Mouse (Mus musculus) forebrain, embryonic 14.5 days (tissue): Measurements from ENCODE around the gene Gm36210. TPM values are rescaled to one million over a fixed set of nuclear protein-coding genes. Genes with fewer than 3 reads are reported as not detected.

Experiments
- ATAC-seq: fragments of 200-750 bp; cut with Nextera tagmentation; 2 replicates; pipeline ENCODE4 v1.8.0; 2017; ENCODE audit warnings: mild to moderate bottlenecking, moderate library complexity
- DNase-seq: peaks from one replicate; pipeline ENCODE4 v3.0.0-alpha.2; 2015; ENCODE audit warnings: low spot score
- H3K27ac ChIP-seq: fragments of 300-500 bp; sonication (generic); 2 replicates; pipeline ENCODE4 v1.5.1; 2014; ENCODE audit warnings: low read depth, mild to moderate bottlenecking, control low read depth, low read length, moderate library complexity
- H3K27me3 ChIP-seq: fragments of 300-500 bp; sonication (generic); replicated peaks from 2 replicates; pipeline ENCODE4 v1.6.1; 2014; ENCODE audit warnings: low read length, control low read depth, mixed read lengths; ENCODE audit not compliant: control insufficient read depth, insufficient read depth
- H3K36me3 ChIP-seq: fragments of 300-500 bp; sonication (generic); 2 replicates; pipeline ENCODE4 v1.6.1; 2014; ENCODE audit warnings: low read length, control low read depth; ENCODE audit not compliant: control insufficient read depth, insufficient read depth
- H3K4me1 ChIP-seq: fragments of 300-500 bp; sonication (generic); 2 replicates; pipeline ENCODE4 v1.6.1; 2014; ENCODE audit warnings: antibody characterized with exemption, low read length, control low read depth; ENCODE audit not compliant: control insufficient read depth, insufficient read depth
- H3K4me2 ChIP-seq: fragments of 300-500 bp; sonication (generic); 2 replicates; pipeline ENCODE4 v1.6.1; 2014; ENCODE audit warnings: mild to moderate bottlenecking, control low read depth, low read length
- H3K4me3 ChIP-seq: fragments of 300-500 bp; sonication (generic); 2 replicates; pipeline ENCODE4 v1.5.1; 2014; ENCODE audit warnings: low read depth, low read length, control low read depth
- H3K9ac ChIP-seq: fragments of 300-500 bp; sonication (generic); 2 replicates; pipeline ENCODE4 v1.6.1; 2014; ENCODE audit warnings: mild to moderate bottlenecking, low read length, control low read depth, moderate library complexity
- H3K9me3 ChIP-seq: fragments of 300-500 bp; sonication (generic); replicated peaks from 2 replicates; pipeline ENCODE4 v1.6.1; 2016; ENCODE audit warnings: low read length, control low read depth, mixed read lengths; ENCODE audit not compliant: control insufficient read depth
- WGBS: fragments of 180-500 bp; shearing (Covaris S2); extraction: QIAGEN DNeasy Blood & Tissue Kit; methylation state at CpG from one replicate; pipeline ENCODE4 v1.1.7; 2014; 5-methylcytosine and 5-hydroxymethylcytosine counted together
- polyA plus RNA-seq: library from polyadenylated mRNA; unstranded; fragments of >200 nt; fragmentation: Nextera tagmentation; extraction: Ambion mirVana; gene quantifications from 2 replicates; pipeline ENCODE4 v1.2.1, GENCODE M21; 2014

The Gm36210 gene
- polyA plus RNA-seq, 1 experiment from 2014 or later: 0.44 TPM

DNA sequence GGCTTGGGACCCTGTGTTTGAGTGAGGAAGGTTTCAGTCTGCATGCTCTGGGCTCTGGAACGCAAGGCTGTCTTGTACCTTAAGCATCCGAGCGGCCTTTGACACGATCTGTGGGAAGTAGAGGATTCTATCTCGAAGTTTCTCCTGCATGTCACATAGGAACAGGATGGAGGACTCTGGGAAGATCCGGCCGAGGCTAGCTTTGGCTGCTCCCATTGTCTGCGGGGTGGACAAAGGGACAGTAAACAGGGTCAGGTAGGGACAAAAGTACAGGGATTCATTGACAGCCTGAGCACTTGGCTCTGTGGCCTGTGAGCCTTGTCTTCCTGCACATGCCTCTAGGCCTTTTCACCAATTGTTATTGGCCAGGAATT lies 55.0 kb downstream of the Gm36210 start:
- no peaks in the 10 kb centered on the region for H3K36me3 ChIP-seq
- H3K4me3 ChIP-seq: no peak overlapping the region
- no peak for DNase-seq
- H3K4me2 ChIP-seq: no peak overlapping the region
- WGBS: 66% methylated on average over 8 of the region's 8 CpGs
- no peak overlapping the region for H3K27ac ChIP-seq
- no peak for ATAC-seq
- H3K9me3 ChIP-seq: no peaks in the 10 kb centered on the region
- H3K27me3 ChIP-seq: no peaks in the 10 kb centered on the region; the same call in 1 of the 2 replicates
- H3K4me1 ChIP-seq: no peaks in the 10 kb centered on the region
- H3K9ac ChIP-seq: no peak overlapping the region

DNA sequence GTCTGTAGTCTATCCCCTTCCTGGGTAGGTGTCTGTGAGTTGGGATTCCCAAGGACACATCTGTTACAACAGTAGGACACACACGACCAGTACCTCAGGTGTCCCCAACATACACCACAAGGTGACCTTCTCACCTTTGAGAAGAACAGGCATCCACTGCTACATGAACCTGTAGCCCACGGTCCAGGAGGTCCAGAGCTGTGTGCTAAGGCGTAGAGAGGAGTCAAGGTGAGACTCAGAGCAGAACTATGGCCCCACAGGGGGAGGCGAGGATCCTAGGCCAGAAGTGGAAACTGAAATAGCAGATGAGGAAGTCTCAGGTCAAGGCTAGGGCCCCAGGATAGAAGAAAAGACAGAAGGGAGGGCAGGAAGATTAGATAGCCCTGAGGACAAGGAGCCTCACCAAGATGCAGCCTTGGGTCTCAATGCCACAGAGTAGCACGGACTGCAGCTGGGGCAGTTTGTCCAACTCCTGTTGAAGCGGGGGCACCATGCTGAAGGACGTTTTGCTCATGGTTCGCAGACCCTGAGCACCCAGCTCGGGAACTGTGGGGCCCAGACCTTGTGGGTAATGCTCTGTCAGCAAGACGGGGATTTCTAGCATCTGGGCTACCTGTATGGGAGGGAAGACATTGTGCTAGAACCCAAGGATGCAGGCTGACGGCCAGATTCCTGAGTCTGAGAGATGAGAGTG lies 55.5 kb downstream of the Gm36210 start:
- DNase-seq (no peak), ATAC-seq (no peak)
- Histone ChIP-seq H3K4me2 (no peak overlapping the region), H3K4me3 (no peak overlapping the region), H3K36me3 (no peaks in the 10 kb centered on the region), H3K27ac (no peak overlapping the region), H3K9me3 (no peaks in the 10 kb centered on the region), H3K9ac (no peak overlapping the region), H3K4me1 (no peaks in the 10 kb centered on the region), H3K27me3 (no peaks in the 10 kb centered on the region; the same call in 1 of the 2 replicates)
- WGBS: 80% methylated on average over 11 of the region's 11 CpGs

DNA sequence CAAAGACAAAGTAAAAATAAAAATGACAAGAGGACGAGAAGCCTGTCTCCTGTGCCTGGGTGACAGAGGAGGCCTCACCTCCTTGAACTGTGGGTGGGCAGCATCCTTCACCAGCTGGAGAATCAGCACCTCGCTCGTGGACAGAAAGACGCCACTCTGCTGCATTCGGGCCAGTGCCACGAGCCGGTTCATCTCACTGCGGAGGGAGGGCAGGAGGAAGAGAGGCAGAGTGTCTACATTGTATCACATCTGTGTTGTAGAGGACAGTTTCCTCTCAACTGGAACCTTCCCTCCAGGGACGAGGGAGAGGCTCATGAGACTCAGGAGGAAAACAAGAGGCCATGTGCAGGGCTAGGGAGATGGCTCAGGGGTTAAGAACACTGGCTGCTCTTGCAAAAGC lies 56.9 kb downstream of the Gm36210 start:
- Histone ChIP-seq H3K27ac (no peak overlapping the region), H3K4me1 (no peaks in the 10 kb centered on the region; the same call in 1 of the 2 replicates), H3K9me3 (no peaks in the 10 kb centered on the region), H3K4me2 (no peak overlapping the region), H3K9ac (no peak overlapping the region), H3K4me3 (no peak overlapping the region), H3K36me3 (no peaks in the 10 kb centered on the region), H3K27me3 (no peaks in the 10 kb centered on the region; the same call in 1 of the 2 replicates)
- DNase-seq (no peak), ATAC-seq (no peak)
- 65% methylated on average over 9 of the region's 9 CpGs for WGBS

Other genes with a start within 250 kb of the Gm36210 start
- gene Ppp6r1, start 247.5 kb downstream of the Gm36210 start, polyA plus RNA-seq: 4.4 and 5.3 TPM in 2 replicates
- 141 and 156 TPM in 2 replicates for gene Hspbp1, start 221.4 kb downstream of the Gm36210 start, polyA plus RNA-seq
- gene Brsk1, start 215.9 kb downstream of the Gm36210 start, polyA plus RNA-seq: 7.9 and 8.0 TPM in 2 replicates
- 0.12 TPM in 1 of 2 replicates, not detected in the other for gene Tmem150b, start 181.3 kb downstream of the Gm36210 start, polyA plus RNA-seq
- 54.6 and 57.1 TPM in 2 replicates for gene Kmt5c, start 166.4 kb downstream of the Gm36210 start, polyA plus RNA-seq
- 11.7 and 13.1 TPM in 2 replicates for gene Cox6b2, start 153.4 kb downstream of the Gm36210 start, polyA plus RNA-seq
- gene Fam71e2, start 135.2 kb downstream of the Gm36210 start, polyA plus RNA-seq: not detected in 2 replicates
- 0.21 and 0.32 TPM in 2 replicates for gene Il11, start 123.7 kb downstream of the Gm36210 start, polyA plus RNA-seq
- not detected in 2 replicates for gene Tmem190, start 123.6 kb downstream of the Gm36210 start, polyA plus RNA-seq
- 1.5 and 1.7 TPM in 2 replicates for gene Tmem238, start 116.9 kb downstream of the Gm36210 start, polyA plus RNA-seq
- 179 and 182 TPM in 2 replicates for gene Rpl28, start 113.6 kb downstream of the Gm36210 start, polyA plus RNA-seq
- gene Ube2s, start 93.9 kb downstream of the Gm36210 start, polyA plus RNA-seq: 378 and 472 TPM in 2 replicates
- 5.8 and 7.7 TPM in 2 replicates for gene Shisa7, start 61.8 kb downstream of the Gm36210 start, polyA plus RNA-seq
- gene Isoc2b, start 36.3 kb downstream of the Gm36210 start, polyA plus RNA-seq: 3.3 and 4.3 TPM in 2 replicates
- 0.53 and 0.59 TPM in 2 replicates for gene Isoc2a, start 29.4 kb downstream of the Gm36210 start, polyA plus RNA-seq
- gene Zfp628, start 8.7 kb upstream of the Gm36210 start, polyA plus RNA-seq: 3.6 and 3.8 TPM in 2 replicates
- 9.8 and 17.7 TPM in 2 replicates for gene Nat14, start 15.5 kb upstream of the Gm36210 start, polyA plus RNA-seq
- 0.23 and 0.41 TPM in 2 replicates for gene Ssc5d, start 19.3 kb upstream of the Gm36210 start, polyA plus RNA-seq
- gene Sbk2, start 57.9 kb upstream of the Gm36210 start, polyA plus RNA-seq: not detected in 2 replicates
- gene Sbk3, start 64.7 kb upstream of the Gm36210 start, polyA plus RNA-seq: 0.39 and 0.42 TPM in 2 replicates
- 37.9 and 52.9 TPM in 2 replicates for gene Zfp579, start 89.6 kb upstream of the Gm36210 start, polyA plus RNA-seq
- 11.3 and 13.5 TPM in 2 replicates for gene Zfp524, start 107.9 kb upstream of the Gm36210 start, polyA plus RNA-seq
- gene Fiz1, start 108.2 kb upstream of the Gm36210 start, polyA plus RNA-seq: 34.3 and 42.8 TPM in 2 replicates
- 0.59 and 1.9 TPM in 2 replicates for gene Gm44973, start 109.0 kb upstream of the Gm36210 start, polyA plus RNA-seq
- 5.4 and 5.9 TPM in 2 replicates for gene Zfp865, start 113.9 kb upstream of the Gm36210 start, polyA plus RNA-seq
- gene Ccdc106, start 114.0 kb upstream of the Gm36210 start, polyA plus RNA-seq: 36.1 and 45.5 TPM in 2 replicates
- not detected in 2 replicates for gene 4632433K11Rik, start 127.6 kb upstream of the Gm36210 start, polyA plus RNA-seq
- 6.2 and 6.3 TPM in 2 replicates for gene Zfp784, start 131.9 kb upstream of the Gm36210 start, polyA plus RNA-seq
- 54.5 and 64.9 TPM in 2 replicates for gene Zfp580, start 145.0 kb upstream of the Gm36210 start, polyA plus RNA-seq
- gene U2af2, start 155.6 kb upstream of the Gm36210 start, polyA plus RNA-seq: 124 and 133 TPM in 2 replicates
- 71.3 and 89.0 TPM in 2 replicates for gene Epn1, start 173.7 kb upstream of the Gm36210 start, polyA plus RNA-seq
- not detected in 2 replicates for gene Rfpl4, start 210.4 kb upstream of the Gm36210 start, polyA plus RNA-seq
- gene Rasl2-9, start 219.4 kb upstream of the Gm36210 start, polyA plus RNA-seq: 0.29 and 0.38 TPM in 2 replicates
- not detected in 2 replicates for gene Vmn1r55, start 243.2 kb upstream of the Gm36210 start, polyA plus RNA-seq